ENCODE assay signal across 1 mouse cellular context in the genomic region with DNA sequence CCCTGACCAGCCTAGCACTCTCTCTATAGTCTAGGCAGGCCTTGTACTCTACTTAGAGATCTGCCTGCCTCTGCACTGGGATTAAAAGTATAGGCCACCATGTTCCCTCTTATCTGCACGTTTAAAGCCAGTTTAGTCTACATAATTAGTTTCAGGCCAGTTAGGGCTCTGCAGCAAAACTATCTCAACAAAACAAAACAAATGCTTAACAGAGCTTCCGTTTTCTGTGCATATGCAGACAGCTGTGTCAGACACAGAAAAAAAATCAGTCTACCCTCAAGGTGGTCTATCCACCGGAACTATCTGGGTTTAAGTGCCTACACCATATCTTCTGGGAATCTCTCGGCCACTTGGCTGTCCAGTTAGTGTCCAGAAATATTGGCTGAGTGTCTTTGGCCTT.
TF ChIP-seq lines count a peak whose summit lies in the region.

No protein-coding gene starts in this region.

TF ChIP-seq in MEL, 35 proteins besides CTCF, POLR2A, EP300 and RAD21:
- TF ChIP-seq SMC3 (IDR thresholded peaks at IDR 0.05; ENCODE audit: low read depth, low read length) (no peak), UBTF (IDR thresholded peaks at IDR 0.05; ENCODE audit: borderline replicate concordance, insufficient read depth, low read depth, low read length) (no peak), MAX (IDR thresholded peaks at IDR 0.05; ENCODE audit: low read length) (no peak; the same call in 1 of the 2 replicates), HCFC1 (IDR thresholded peaks at IDR 0.05; ENCODE audit: low read depth, low read length) (no peak), MYB (IDR thresholded peaks at IDR 0.05; ENCODE audit: low read depth, low read length) (no peak), MXI1 (IDR thresholded peaks at IDR 0.05; ENCODE audit: low read depth, low read length) (no peak; the same call in 1 of the 2 replicates), BHLHE40 (IDR thresholded peaks at IDR 0.05; ENCODE audit: borderline replicate concordance, low read depth, low read length) (peak; percentile 17; the same call in 1 of the 2 replicates), KAT2A (conservative IDR thresholded peaks at IDR 0.05; ENCODE audit: low read depth, low read length) (no peak), GATA1 (IDR thresholded peaks at IDR 0.05; ENCODE audit: low read depth, low read length) (peak; percentile 68), TAL1 (IDR thresholded peaks at IDR 0.05; ENCODE audit: low read length) (no peak), MEF2A (IDR thresholded peaks at IDR 0.05; ENCODE audit: extremely low read depth, insufficient replicate concordance, low read depth, low read length, poor library complexity, severe bottlenecking) (no peak), ETS1 (IDR thresholded peaks at IDR 0.05; ENCODE audit: low read depth, low read length) (peak; percentile 82), ELF1 (IDR thresholded peaks at IDR 0.05; ENCODE audit: low read depth, low read length) (0 out of 2 replicates have a peak, but pooled peaks have one; percentile 1), MAZ (IDR thresholded peaks at IDR 0.05; ENCODE audit: low read depth, low read length) (no peak), MYC (IDR thresholded peaks at IDR 0.05; ENCODE audit: low read depth, low read length) (no peak), MAFK (IDR thresholded peaks at IDR 0.05; ENCODE audit: borderline replicate concordance, low read depth, low read length) (no peak), RCOR1 (IDR thresholded peaks at IDR 0.05; ENCODE audit: low read depth, low read length) (peak; percentile 47; the same call in 1 of the 2 replicates), ZNF384 (IDR thresholded peaks at IDR 0.05; ENCODE audit: low read depth, low read length) (peak; percentile 88), ZKSCAN1 (IDR thresholded peaks at IDR 0.05; ENCODE audit: low read depth, low read length) (no peak), POLR2AphosphoS2 (IDR thresholded peaks at IDR 0.05; ENCODE audit: low read length) (no peak), NRF1 (IDR thresholded peaks at IDR 0.05; ENCODE audit: insufficient read depth, low read depth, low read length, poor library complexity, severe bottlenecking) (no peak), SIN3A (IDR thresholded peaks at IDR 0.05; ENCODE audit: low read length) (peak; percentile 65), TCF12 (IDR thresholded peaks at IDR 0.05; ENCODE audit: low read depth, low read length) (peak; percentile 56), CHD1 (IDR thresholded peaks at IDR 0.05; ENCODE audit: low read depth, low read length) (peak; percentile 65; the same call in 1 of the 2 replicates), ZMIZ1 (IDR thresholded peaks at IDR 0.05; ENCODE audit: low read depth, low read length) (no peak), ZC3H11A (IDR thresholded peaks at IDR 0.05; ENCODE audit: low read depth, low read length) (no peak), E2F4 (IDR thresholded peaks at IDR 0.05; ENCODE audit: borderline replicate concordance, low read depth, low read length) (no peak), POLR2AphosphoS5 (IDR thresholded peaks at IDR 0.05; ENCODE audit: borderline replicate concordance, low read depth, low read length) (no peak), NELFE (IDR thresholded peaks at IDR 0.05; ENCODE audit: low read depth, low read length) (0 out of 2 replicates have a peak, but pooled peaks have one; percentile 15), USF2 (IDR thresholded peaks at IDR 0.05; ENCODE audit: borderline replicate concordance in 1 of 2, insufficient read depth in 1 of 2, low read depth in 1 of 2, low read length in 2 of 2) (no peak), USF1 (IDR thresholded peaks at IDR 0.05; ENCODE audit: low read depth, low read length) (no peak), CHD2 (IDR thresholded peaks at IDR 0.05; ENCODE audit: low read length) (no peak), GABPA (IDR thresholded peaks at IDR 0.05; ENCODE audit: low read depth, low read length) (no peak), JUND (IDR thresholded peaks at IDR 0.05; ENCODE audit: low read depth, low read length) (no peak), TBP (IDR thresholded peaks at IDR 0.05; ENCODE audit: low read depth, low read length) (peak; percentile 56; the same call in 1 of the 2 replicates)
